Mouse (Mus musculus): ENCODE results near the gene Lamb3. TPM values are rescaled to one million over a fixed set of nuclear protein-coding genes. Genes with fewer than 3 reads are reported as not detected.
A peak's percentile ranks its signal among the peaks of the same experiment; 100 is the strongest.

The Lamb3 gene
- polyA plus RNA-seq, 1 experiment from 2014 or later = 0.97 TPM

- H3K9me3 ChIP-seq (replicated peaks; ENCODE audit: control insufficient read depth, low read length) = no peaks in the 10 kb centered on the region
- H3K4me3 ChIP-seq (ENCODE audit: low read depth, low read length) = no peak overlapping the region
- H3K4me2 ChIP-seq (ENCODE audit: low read depth, low read length) = no peak overlapping the region
- no peaks in the 10 kb centered on the region for H3K4me1 ChIP-seq (ENCODE audit: control insufficient read depth, insufficient read depth, low read length)
- 85% methylated on average over 10 of the region's 10 CpGs for WGBS
- no peak for ATAC-seq (replicated peaks; ENCODE audit: insufficient number of reproducible peaks, low FRiP score, low TSS enrichment, low read depth)
- H3K27ac ChIP-seq (replicated peaks; ENCODE audit: low read depth, low read length) = no peak overlapping the region
- H3K36me3 ChIP-seq (replicated peaks; ENCODE audit: control insufficient read depth, insufficient read depth, low read depth, low read length) = no peaks in the 10 kb centered on the region
- H3K27me3 ChIP-seq (ENCODE audit: control insufficient read depth, insufficient read depth, low read length) = no peaks in the 10 kb centered on the region
- H3K9ac ChIP-seq (replicated peaks; ENCODE audit: low read length) = no peak overlapping the region
- no peak for DNase-seq (ENCODE audit: low spot score)
These were observed 142.4 kb downstream of the Lamb3 start for GRCm38 (mm10) chr1:193349702-193350545.

- Histone ChIP-seq H3K27ac (replicated peaks; ENCODE audit: low read depth, low read length) (no peak overlapping the region), H3K9ac (replicated peaks; ENCODE audit: low read length) (no peak overlapping the region), H3K4me1 (ENCODE audit: control insufficient read depth, insufficient read depth, low read length) (no peaks in the 10 kb centered on the region), H3K9me3 (replicated peaks; ENCODE audit: control insufficient read depth, low read length) (no peaks in the 10 kb centered on the region), H3K4me2 (ENCODE audit: low read depth, low read length) (no peak overlapping the region), H3K27me3 (ENCODE audit: control insufficient read depth, insufficient read depth, low read length) (no peaks in the 10 kb centered on the region), H3K36me3 (replicated peaks; ENCODE audit: control insufficient read depth, insufficient read depth, low read depth, low read length) (no peaks in the 10 kb centered on the region), H3K4me3 (ENCODE audit: low read depth, low read length) (no peak overlapping the region)
- WGBS = 94% methylated on average over 2 of the region's 2 CpGs
- DNase-seq (ENCODE audit: low spot score) = no peak
- ATAC-seq (replicated peaks; ENCODE audit: insufficient number of reproducible peaks, low FRiP score, low TSS enrichment, low read depth) = no peak
These were observed 143.0 kb downstream of the Lamb3 start for GRCm38 (mm10) chr1:193350546-193350801.

GRCm38 (mm10) chr1:193351583-193351982 is 144.1 kb downstream of the Lamb3 start:
- Histone ChIP-seq H3K27me3 (ENCODE audit: control insufficient read depth, insufficient read depth, low read length) (no peaks in the 10 kb centered on the region), H3K9me3 (replicated peaks; ENCODE audit: control insufficient read depth, low read length) (no peaks in the 10 kb centered on the region), H3K4me1 (ENCODE audit: control insufficient read depth, insufficient read depth, low read length) (no peaks in the 10 kb centered on the region), H3K36me3 (replicated peaks; ENCODE audit: control insufficient read depth, insufficient read depth, low read depth, low read length) (no peaks in the 10 kb centered on the region), H3K27ac (replicated peaks; ENCODE audit: low read depth, low read length) (no peak overlapping the region), H3K4me3 (ENCODE audit: low read depth, low read length) (no peak overlapping the region), H3K9ac (replicated peaks; ENCODE audit: low read length) (no peak overlapping the region), H3K4me2 (ENCODE audit: low read depth, low read length) (no peak overlapping the region)
- DNase-seq (ENCODE audit: low spot score) = no peak
- no peak for ATAC-seq (replicated peaks; ENCODE audit: insufficient number of reproducible peaks, low FRiP score, low TSS enrichment, low read depth)
- WGBS = 84% methylated on average over 3 of the region's 3 CpGs

- ATAC-seq (replicated peaks; ENCODE audit: insufficient number of reproducible peaks, low FRiP score, low TSS enrichment, low read depth) (no peak), DNase-seq (ENCODE audit: low spot score) (no peak)
- no peaks in the 10 kb centered on the region; the same call in 1 of the 2 replicates for H3K36me3 ChIP-seq (replicated peaks; ENCODE audit: control insufficient read depth, insufficient read depth, low read depth, low read length)
- H3K27me3 ChIP-seq (ENCODE audit: control insufficient read depth, insufficient read depth, low read length) = no peaks in the 10 kb centered on the region
- WGBS = 90% methylated on average over 3 of the region's 3 CpGs
- H3K4me2 ChIP-seq (ENCODE audit: low read depth, low read length) = no peak overlapping the region
- H3K27ac ChIP-seq (replicated peaks; ENCODE audit: low read depth, low read length) = no peak overlapping the region
- H3K9me3 ChIP-seq (replicated peaks; ENCODE audit: control insufficient read depth, low read length) = no peaks in the 10 kb centered on the region
- H3K9ac ChIP-seq (replicated peaks; ENCODE audit: low read length) = no peak overlapping the region
- no peaks in the 10 kb centered on the region for H3K4me1 ChIP-seq (ENCODE audit: control insufficient read depth, insufficient read depth, low read length)
- H3K4me3 ChIP-seq (ENCODE audit: low read depth, low read length) = no peak overlapping the region
These were observed 151.7 kb downstream of the Lamb3 start for GRCm38 (mm10) chr1:193359199-193359598.

GRCm38 (mm10) chr1:193361181-193361580 is 153.7 kb downstream of the Lamb3 start:
- DNase-seq (ENCODE audit: low spot score) (no peak), ATAC-seq (replicated peaks; ENCODE audit: insufficient number of reproducible peaks, low FRiP score, low TSS enrichment, low read depth) (0 out of 2 replicates have a peak, but pooled peaks have one; percentile 57)
- 55% methylated on average over 6 of the region's 6 CpGs for WGBS
- Histone ChIP-seq H3K9me3 (replicated peaks; ENCODE audit: control insufficient read depth, low read length) (no peaks in the 10 kb centered on the region), H3K4me2 (ENCODE audit: low read depth, low read length) (no peak overlapping the region), H3K27me3 (ENCODE audit: control insufficient read depth, insufficient read depth, low read length) (no peaks in the 10 kb centered on the region), H3K4me1 (ENCODE audit: control insufficient read depth, insufficient read depth, low read length) (no peaks in the 10 kb centered on the region), H3K36me3 (replicated peaks; ENCODE audit: control insufficient read depth, insufficient read depth, low read depth, low read length) (no peaks in the 10 kb centered on the region; the same call in 1 of the 2 replicates), H3K9ac (replicated peaks; ENCODE audit: low read length) (no peak overlapping the region), H3K27ac (replicated peaks; ENCODE audit: low read depth, low read length) (no peak overlapping the region), H3K4me3 (ENCODE audit: low read depth, low read length) (no peak overlapping the region)

GRCm38 (mm10) chr1:193362078-193362477 is 154.6 kb downstream of the Lamb3 start:
- H3K27ac ChIP-seq (replicated peaks; ENCODE audit: low read depth, low read length) = no peak overlapping the region
- 90% methylated on average over 7 of the region's 7 CpGs for WGBS
- no peaks in the 10 kb centered on the region; the same call in 1 of the 2 replicates for H3K36me3 ChIP-seq (replicated peaks; ENCODE audit: control insufficient read depth, insufficient read depth, low read depth, low read length)
- ATAC-seq (replicated peaks; ENCODE audit: insufficient number of reproducible peaks, low FRiP score, low TSS enrichment, low read depth) (no peak), DNase-seq (ENCODE audit: low spot score) (no peak)
- no peak overlapping the region for H3K4me2 ChIP-seq (ENCODE audit: low read depth, low read length)
- no peaks in the 10 kb centered on the region for H3K4me1 ChIP-seq (ENCODE audit: control insufficient read depth, insufficient read depth, low read length)
- H3K9me3 ChIP-seq (replicated peaks; ENCODE audit: control insufficient read depth, low read length) = no peaks in the 10 kb centered on the region
- no peak overlapping the region for H3K9ac ChIP-seq (replicated peaks; ENCODE audit: low read length)
- H3K27me3 ChIP-seq (ENCODE audit: control insufficient read depth, insufficient read depth, low read length) = no peaks in the 10 kb centered on the region
- no peak overlapping the region for H3K4me3 ChIP-seq (ENCODE audit: low read depth, low read length)

GRCm38 (mm10) chr1:193363801-193364231 is 156.3 kb downstream of the Lamb3 start:
- Histone ChIP-seq H3K9ac (replicated peaks; ENCODE audit: low read length) (no peak overlapping the region; the same call in 1 of the 2 replicates), H3K9me3 (replicated peaks; ENCODE audit: control insufficient read depth, low read length) (no peaks in the 10 kb centered on the region), H3K4me2 (ENCODE audit: low read depth, low read length) (no peak overlapping the region), H3K27ac (replicated peaks; ENCODE audit: low read depth, low read length) (no peak overlapping the region), H3K4me1 (ENCODE audit: control insufficient read depth, insufficient read depth, low read length) (no peaks in the 10 kb centered on the region), H3K4me3 (ENCODE audit: low read depth, low read length) (no peak overlapping the region), H3K27me3 (ENCODE audit: control insufficient read depth, insufficient read depth, low read length) (no peaks in the 10 kb centered on the region), H3K36me3 (replicated peaks; ENCODE audit: control insufficient read depth, insufficient read depth, low read depth, low read length) (no peaks in the 10 kb centered on the region; the same call in 1 of the 2 replicates)
- DNase-seq (ENCODE audit: low spot score) = peak; percentile 53
- WGBS = 63% methylated on average over 5 of the region's 5 CpGs
- no peak for ATAC-seq (replicated peaks; ENCODE audit: insufficient number of reproducible peaks, low FRiP score, low TSS enrichment, low read depth)

GRCm38 (mm10) chr1:193368055-193368454 is 160.6 kb downstream of the Lamb3 start:
- no peak overlapping the region for H3K27ac ChIP-seq (replicated peaks; ENCODE audit: low read depth, low read length)
- no peak overlapping the region for H3K4me3 ChIP-seq (ENCODE audit: low read depth, low read length)
- H3K27me3 ChIP-seq (ENCODE audit: control insufficient read depth, insufficient read depth, low read length) = no peaks in the 10 kb centered on the region
- no peak overlapping the region for H3K4me2 ChIP-seq (ENCODE audit: low read depth, low read length)
- ATAC-seq (replicated peaks; ENCODE audit: insufficient number of reproducible peaks, low FRiP score, low TSS enrichment, low read depth) (0 out of 2 replicates have a peak, but pooled peaks have one; percentile 7), DNase-seq (ENCODE audit: low spot score) (no peak)
- H3K9ac ChIP-seq (replicated peaks; ENCODE audit: low read length) = no peak overlapping the region
- H3K9me3 ChIP-seq (replicated peaks; ENCODE audit: control insufficient read depth, low read length) = no peaks in the 10 kb centered on the region
- 35% methylated on average over 10 of the region's 10 CpGs for WGBS
- no peaks in the 10 kb centered on the region for H3K36me3 ChIP-seq (replicated peaks; ENCODE audit: control insufficient read depth, insufficient read depth, low read depth, low read length)
- no peaks in the 10 kb centered on the region for H3K4me1 ChIP-seq (ENCODE audit: control insufficient read depth, insufficient read depth, low read length)

All from embryonic facial prominence, embryonic 11.5 days (tissue).